Mouse (Mus musculus): Measurements from ENCODE around the gene Abcb6. TPM values are rescaled to one million over a fixed set of nuclear protein-coding genes. Genes with fewer than 3 reads are reported as not detected.
A peak's percentile ranks its signal among the peaks of the same experiment; 100 is the strongest.

Abcb6 gene
- total RNA-seq, 2 experiments from 2014 or later, result 20.8 to 24.2 TPM

GRCm38 (mm10) chr1:75208967-75209678 lies 28.9 kb upstream of the Abcb6 start:
- DNase-seq, result peak; percentile 37

- no peak for DNase-seq
Observed at GRCm38 (mm10) chr1:75201236-75201635, 21.0 kb upstream of the Abcb6 start.

- no peak for DNase-seq
Observed at GRCm38 (mm10) chr1:75192452-75192851, 12.3 kb upstream of the Abcb6 start.

GRCm38 (mm10) chr1:75191622-75192402 lies 11.6 kb upstream of the Abcb6 start, which contains the start of the genes Ankzf1 and Atg9a:
TSS of gene Ankzf1 (plus strand) at chr1:75192151.
TSS of gene Atg9a (minus strand) at chr1:75192196.
- peak; percentile 82 for DNase-seq

GRCm38 (mm10) chr1:75191258-75191621 lies 11.0 kb upstream of the Abcb6 start:
- DNase-seq, result no peak

- no peak for DNase-seq
Observed at GRCm38 (mm10) chr1:75190577-75190976, 10.4 kb upstream of the Abcb6 start.

- DNase-seq, result no peak
Observed at GRCm38 (mm10) chr1:75187914-75188483, 7.8 kb upstream of the Abcb6 start.

- DNase-seq, result no peak
Observed at GRCm38 (mm10) chr1:75187126-75187525, 6.9 kb upstream of the Abcb6 start.

- DNase-seq, result no peak
Observed at GRCm38 (mm10) chr1:75185495-75185894, 5.3 kb upstream of the Abcb6 start.

- no peak for DNase-seq
Observed at GRCm38 (mm10) chr1:75182160-75182559, 2.0 kb upstream of the Abcb6 start.

- no peak for DNase-seq
Observed at GRCm38 (mm10) chr1:75181377-75181870, 1.2 kb upstream of the Abcb6 start.

- DNase-seq, result no peak
Observed at GRCm38 (mm10) chr1:75180741-75181140, 549 bp upstream of the Abcb6 start.

GRCm38 (mm10) chr1:75179334-75180104 lies 673 bp downstream of the Abcb6 start:
- peak; percentile 67 for DNase-seq

GRCm38 (mm10) chr1:75168472-75169464 lies 11.4 kb downstream of the Abcb6 start, which contains the start of gene Zfand2b:
TSS of gene Zfand2b (plus strand) at chr1:75168646.
- DNase-seq, result peak; percentile 97

- no peak for DNase-seq
Observed at GRCm38 (mm10) chr1:75168093-75168471, 12.1 kb downstream of the Abcb6 start.

- no peak for DNase-seq
Observed at GRCm38 (mm10) chr1:75160256-75160617, 20.0 kb downstream of the Abcb6 start.

- DNase-seq, result no peak
Observed at GRCm38 (mm10) chr1:75159540-75160255, 20.5 kb downstream of the Abcb6 start.

- no peak for DNase-seq
Observed at GRCm38 (mm10) chr1:75158990-75159389, 21.2 kb downstream of the Abcb6 start.

GRCm38 (mm10) chr1:75155837-75156236 lies 24.4 kb downstream of the Abcb6 start:
- DNase-seq, result no peak

- DNase-seq, result no peak
Observed at GRCm38 (mm10) chr1:75148727-75149126, 31.5 kb downstream of the Abcb6 start.
